Mouse (Mus musculus) kidney, embryonic 15.5 days (tissue): ENCODE data around the gene Adamts5. TPM values are rescaled to one million over a fixed set of nuclear protein-coding genes. Genes with fewer than 3 reads are reported as not detected.

Source experiments
- ATAC-seq: fragments of 200-750 bp; cut with Nextera tagmentation; replicated peaks from 2 replicates; pipeline ENCODE4 v1.8.0; 2017; ENCODE audit warnings: moderate TSS enrichment; ENCODE audit not compliant: low FRiP score
- H3K27ac ChIP-seq: fragments of 300-500 bp; sonication (generic); 2 replicates; pipeline ENCODE4 v1.5.1; 2015; ENCODE audit warnings: mild to moderate bottlenecking, inconsistent platforms
- H3K27me3 ChIP-seq: fragments of 300-500 bp; sonication (generic); 2 replicates; pipeline ENCODE4 v1.6.1; 2015; ENCODE audit warnings: inconsistent platforms
- H3K36me3 ChIP-seq: fragments of 300-500 bp; sonication (generic); 2 replicates; pipeline ENCODE4 v1.6.1; 2015; ENCODE audit warnings: inconsistent platforms
- H3K4me1 ChIP-seq: fragments of 300-500 bp; sonication (generic); 2 replicates; pipeline ENCODE4 v1.6.1; 2015; ENCODE audit warnings: inconsistent platforms
- H3K4me2 ChIP-seq: fragments of 300-500 bp; sonication (generic); 2 replicates; pipeline ENCODE4 v1.6.1; 2015; ENCODE audit warnings: moderate library complexity, mild to moderate bottlenecking, inconsistent platforms
- H3K4me3 ChIP-seq: fragments of 300-500 bp; sonication (generic); replicated peaks from 2 replicates; pipeline ENCODE4 v1.5.1; 2015; ENCODE audit warnings: mild to moderate bottlenecking, inconsistent platforms
- H3K9ac ChIP-seq: fragments of 300-500 bp; sonication (generic); 2 replicates; pipeline ENCODE4 v1.6.1; 2015; ENCODE audit warnings: mild to moderate bottlenecking, inconsistent platforms
- H3K9me3 ChIP-seq: fragments of 300-500 bp; sonication (generic); replicated peaks from 2 replicates; pipeline ENCODE4 v1.6.1; 2016; ENCODE audit warnings: inconsistent platforms
- WGBS: fragments of 180-500 bp; shearing (Covaris S2); methylation state at CpG from one replicate; pipeline ENCODE4 v1.1.7; 2015; ENCODE audit warnings: mixed read lengths; 5-methylcytosine and 5-hydroxymethylcytosine counted together
- polyA plus RNA-seq: library from polyadenylated mRNA; unstranded; fragments of >200 nt; fragmentation: Nextera tagmentation; extraction: Ambion mirVana; gene quantifications from 2 replicates; pipeline ENCODE4 v1.2.1, GENCODE M21; 2015

Adamts5 gene
- polyA plus RNA-seq: 5.2 and 5.3 TPM in 2 replicates

DNA sequence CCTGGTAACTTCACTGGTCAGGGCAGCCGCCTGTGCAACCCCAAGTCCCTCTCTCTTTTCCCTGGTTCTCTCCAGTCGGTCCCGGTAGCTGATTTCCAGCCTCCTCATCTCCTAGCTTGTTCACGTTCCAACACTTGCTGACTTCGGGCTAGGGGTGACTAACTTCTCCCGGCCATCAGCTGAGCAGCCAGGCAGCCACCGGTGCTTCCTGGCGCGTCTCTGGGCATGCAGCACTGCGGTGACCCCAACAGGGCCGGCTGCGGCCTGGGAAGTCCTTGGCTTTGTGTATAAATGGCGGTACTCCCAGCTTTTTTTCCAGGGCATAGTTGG is at the start of gene Adamts5:
TSS of gene Adamts5 (minus strand) at position 248 of the 330 bp plus-strand sequence.
- ATAC-seq: 0 out of 2 replicates have a peak, but pooled peaks have one; percentile 22
- WGBS: 5% methylated on average over 13 of the region's 13 CpGs
- H3K4me2 ChIP-seq: peak within 1 kb of the TSS; percentile 95
- peak within 1 kb of the TSS; percentile 61 for H3K9ac ChIP-seq
- H3K27me3 ChIP-seq: no peaks in the 10 kb centered on the region
- H3K9me3 ChIP-seq: no peaks in the 10 kb centered on the region
- H3K4me3 ChIP-seq: peak within 1 kb of the TSS; percentile 58
- H3K36me3 ChIP-seq: no peaks in the 10 kb centered on the region
- H3K4me1 ChIP-seq: peaks cover 20% of the 10 kb centered on the region
- H3K27ac ChIP-seq: peak within 1 kb of the TSS; percentile 85

DNA sequence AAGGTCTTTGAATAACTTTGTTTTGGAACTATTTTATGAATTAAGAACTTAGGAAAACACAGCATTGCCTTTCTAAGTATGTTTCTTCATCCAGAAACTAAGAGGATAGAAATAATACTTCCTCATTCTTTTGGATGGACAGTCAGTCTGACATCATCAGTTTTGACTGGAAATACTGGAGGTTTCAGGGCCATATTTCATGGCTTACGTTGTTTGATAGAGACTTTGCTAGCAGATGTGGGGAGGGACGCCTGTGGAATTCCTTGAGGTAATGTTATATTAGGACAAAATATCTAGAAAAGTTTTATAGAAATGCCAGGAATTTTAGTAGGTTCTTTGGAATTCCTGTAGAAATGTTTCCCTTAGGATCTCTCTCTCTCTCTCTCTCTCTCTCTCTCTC is 48.7 kb upstream of the Adamts5 start:
- Histone ChIP-seq H3K27ac (no peak overlapping the region), H3K9me3 (no peaks in the 10 kb centered on the region), H3K4me1 (no peaks in the 10 kb centered on the region), H3K4me3 (no peak overlapping the region), H3K27me3 (no peaks in the 10 kb centered on the region), H3K36me3 (no peaks in the 10 kb centered on the region), H3K9ac (no peak overlapping the region), H3K4me2 (no peak overlapping the region)
- WGBS: 59% methylated on average over 2 of the region's 2 CpGs
- ATAC-seq: no peak

DNA sequence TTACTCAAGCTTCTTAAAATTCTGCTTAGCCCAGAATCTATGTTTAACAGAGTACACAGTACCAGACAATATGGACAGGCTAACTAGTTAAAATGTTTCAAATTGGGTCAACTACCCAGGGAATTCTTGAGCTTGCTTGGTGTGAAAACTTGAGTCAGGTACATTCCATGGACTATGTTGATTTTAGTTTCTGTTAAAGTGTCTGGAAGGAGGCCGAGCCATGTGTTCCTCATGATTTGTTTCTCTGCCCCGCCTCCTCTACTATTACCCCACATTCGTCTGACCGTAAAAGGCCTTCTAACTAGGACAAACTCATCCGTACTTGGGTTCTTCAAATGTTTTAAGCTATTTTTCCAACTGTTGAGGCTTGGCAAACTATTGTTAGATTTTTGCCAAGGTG is 24.4 kb upstream of the Adamts5 start:
- 67% methylated on average over 5 of the region's 5 CpGs for WGBS
- no peak for ATAC-seq
- no peaks in the 10 kb centered on the region for H3K9me3 ChIP-seq
- H3K36me3 ChIP-seq: no peaks in the 10 kb centered on the region
- no peaks in the 10 kb centered on the region for H3K27me3 ChIP-seq
- H3K27ac ChIP-seq: no peak overlapping the region
- no peaks in the 10 kb centered on the region for H3K4me1 ChIP-seq
- no peak overlapping the region for H3K9ac ChIP-seq
- no peak overlapping the region for H3K4me3 ChIP-seq
- no peak overlapping the region for H3K4me2 ChIP-seq

DNA sequence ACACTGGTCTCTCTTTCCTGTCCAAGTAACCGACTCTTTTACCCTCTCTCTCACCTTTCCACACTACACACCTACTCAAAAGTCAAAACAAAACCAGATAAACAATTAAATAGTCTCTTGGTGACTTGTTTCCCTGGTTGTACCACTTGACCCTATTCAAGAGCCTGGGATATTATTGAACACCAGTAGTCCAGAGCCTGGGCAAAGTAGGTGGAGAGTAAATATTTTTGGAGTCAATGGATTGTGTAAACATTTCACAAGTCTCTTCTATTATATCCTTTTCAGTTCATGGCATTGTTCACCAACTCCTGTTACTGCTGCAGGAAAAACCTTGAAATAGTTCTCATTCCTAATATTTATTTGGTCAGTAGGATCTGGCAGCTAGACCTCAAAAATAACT is 20.8 kb upstream of the Adamts5 start:
- Histone ChIP-seq H3K27ac (no peak overlapping the region), H3K9ac (no peak overlapping the region), H3K36me3 (no peaks in the 10 kb centered on the region), H3K9me3 (no peaks in the 10 kb centered on the region), H3K4me3 (no peak overlapping the region), H3K27me3 (no peaks in the 10 kb centered on the region), H3K4me2 (no peak overlapping the region), H3K4me1 (no peaks in the 10 kb centered on the region)
- WGBS: 72% methylated on average over 1 of the region's 1 CpGs
- ATAC-seq: no peak

DNA sequence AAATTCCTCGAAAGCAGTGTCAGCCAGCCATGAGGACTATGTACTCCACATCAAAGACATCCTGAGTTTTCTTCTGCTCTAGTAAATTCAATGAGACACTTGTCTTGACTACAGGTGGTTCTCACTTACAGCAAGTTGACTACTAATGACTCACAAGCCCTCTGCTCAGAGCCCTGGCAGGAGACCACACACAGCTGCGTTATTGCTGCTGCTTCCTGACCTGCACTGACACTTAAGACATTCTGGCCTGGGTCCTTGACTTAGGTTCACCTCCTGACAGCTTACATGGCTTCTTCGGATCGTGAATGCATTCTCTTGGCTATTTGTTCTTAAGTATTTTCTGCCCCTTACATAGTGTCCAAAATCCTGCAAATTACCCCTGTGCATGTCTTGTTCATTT is 18.5 kb upstream of the Adamts5 start:
- Histone ChIP-seq H3K4me2 (no peak overlapping the region), H3K36me3 (no peaks in the 10 kb centered on the region), H3K9me3 (no peaks in the 10 kb centered on the region), H3K27me3 (no peaks in the 10 kb centered on the region), H3K27ac (no peak overlapping the region), H3K4me1 (no peaks in the 10 kb centered on the region), H3K9ac (no peak overlapping the region), H3K4me3 (no peak overlapping the region)
- WGBS: 35% methylated on average over 4 of the region's 4 CpGs
- peak; percentile 43 for ATAC-seq

DNA sequence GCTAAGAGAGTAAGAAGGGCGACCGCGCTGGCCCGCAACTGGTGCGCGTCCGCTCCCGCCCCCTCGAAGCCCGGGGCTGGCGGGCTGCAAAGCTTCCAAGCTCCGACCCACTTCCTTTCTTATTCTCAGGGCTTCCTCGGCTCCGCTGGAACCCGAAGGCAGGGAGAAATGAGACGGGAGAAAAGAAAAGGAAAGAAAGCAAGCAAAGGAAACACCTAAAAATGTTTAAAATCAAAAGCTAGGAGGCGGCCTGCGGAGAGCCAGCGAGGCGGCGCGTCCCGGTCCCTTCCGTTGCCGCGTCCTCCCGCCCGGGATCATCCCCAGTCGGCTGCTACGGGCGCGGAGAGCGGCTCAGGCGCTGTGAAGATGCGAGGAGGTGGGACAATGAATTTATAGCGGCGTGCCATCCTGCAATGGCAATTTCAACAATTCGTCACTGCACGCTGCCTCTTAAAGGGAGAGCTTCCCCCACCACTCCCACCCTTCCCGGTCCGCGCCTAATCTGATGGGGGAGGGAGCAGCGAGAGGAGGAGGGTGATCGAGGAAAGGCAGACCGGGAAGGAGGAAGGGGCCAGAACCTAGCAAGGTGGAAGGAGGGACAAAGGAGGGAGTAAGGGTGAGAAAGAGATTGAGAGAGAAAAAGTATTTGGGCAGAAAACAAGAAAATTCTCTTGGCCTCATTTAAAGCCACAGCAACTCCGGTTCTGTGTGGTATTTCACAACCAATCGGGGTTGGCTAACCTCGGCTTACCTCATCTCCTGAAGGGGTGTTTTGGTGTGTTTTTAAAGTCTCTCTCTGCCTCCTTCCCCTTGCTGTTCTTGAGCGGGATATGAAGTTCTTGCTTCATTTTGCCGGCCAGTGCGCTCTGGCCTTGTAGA is 687 bp downstream of the Adamts5 start:
- Histone ChIP-seq H3K9me3 (no peaks in the 10 kb centered on the region), H3K4me2 (peak overlapping the region; percentile 95), H3K27me3 (no peaks in the 10 kb centered on the region), H3K9ac (peak overlapping the region; percentile 61), H3K4me3 (peak overlapping the region; percentile 58), H3K4me1 (peaks cover 20% of the 10 kb centered on the region), H3K36me3 (no peaks in the 10 kb centered on the region), H3K27ac (peak overlapping the region; percentile 85)
- under 1% methylated on average over 51 of the region's 51 CpGs for WGBS
- peak; percentile 63 for ATAC-seq

DNA sequence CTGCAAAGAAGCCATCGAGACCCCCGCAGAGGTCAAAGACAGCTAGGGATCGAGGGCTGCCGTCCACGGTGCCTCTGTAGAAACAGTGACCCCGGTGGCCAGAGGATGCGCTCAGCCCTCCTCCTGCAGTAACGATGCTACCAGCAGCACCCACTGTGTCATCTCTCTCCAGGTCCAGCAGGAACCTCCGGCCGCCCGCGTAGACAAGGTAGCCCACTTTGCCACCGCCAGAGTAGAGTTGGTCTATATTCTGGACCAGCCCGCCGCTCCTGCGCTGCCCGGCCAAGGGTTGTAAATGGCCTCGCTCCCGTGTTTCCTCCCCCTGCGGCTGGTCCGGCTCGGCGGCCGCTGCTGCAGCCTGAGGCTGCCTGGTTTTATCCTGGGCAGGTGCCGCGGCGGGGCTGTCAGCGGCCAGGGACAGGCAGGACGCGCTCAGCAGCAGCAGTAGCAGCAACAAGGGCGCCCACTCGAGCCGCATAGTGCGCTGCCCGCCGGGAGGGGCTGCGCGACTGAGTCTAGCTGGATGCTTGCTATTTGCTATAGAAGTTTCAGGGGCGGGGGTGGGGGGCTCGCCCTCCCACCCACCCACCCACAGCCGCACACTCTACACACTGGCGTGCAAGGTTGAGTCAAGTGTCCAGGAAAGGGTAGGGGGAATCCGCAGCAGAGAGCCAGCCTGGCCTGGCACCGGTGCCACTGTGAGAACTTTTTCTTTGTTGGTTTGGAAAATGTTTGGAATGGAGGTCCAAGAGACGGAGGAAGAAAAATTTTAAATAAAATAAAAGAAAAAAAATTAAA is 1.6 kb downstream of the Adamts5 start:
- H3K9ac ChIP-seq: peak overlapping the region; percentile 61
- H3K36me3 ChIP-seq: no peaks in the 10 kb centered on the region
- under 1% methylated on average over 43 of the region's 45 CpGs for WGBS
- H3K9me3 ChIP-seq: no peaks in the 10 kb centered on the region
- H3K4me3 ChIP-seq: peak overlapping the region; percentile 58
- peak overlapping the region; percentile 85 for H3K27ac ChIP-seq
- peak; percentile 70 for ATAC-seq
- no peaks in the 10 kb centered on the region for H3K27me3 ChIP-seq
- peaks cover 20% of the 10 kb centered on the region for H3K4me1 ChIP-seq
- peak overlapping the region; percentile 95 for H3K4me2 ChIP-seq

DNA sequence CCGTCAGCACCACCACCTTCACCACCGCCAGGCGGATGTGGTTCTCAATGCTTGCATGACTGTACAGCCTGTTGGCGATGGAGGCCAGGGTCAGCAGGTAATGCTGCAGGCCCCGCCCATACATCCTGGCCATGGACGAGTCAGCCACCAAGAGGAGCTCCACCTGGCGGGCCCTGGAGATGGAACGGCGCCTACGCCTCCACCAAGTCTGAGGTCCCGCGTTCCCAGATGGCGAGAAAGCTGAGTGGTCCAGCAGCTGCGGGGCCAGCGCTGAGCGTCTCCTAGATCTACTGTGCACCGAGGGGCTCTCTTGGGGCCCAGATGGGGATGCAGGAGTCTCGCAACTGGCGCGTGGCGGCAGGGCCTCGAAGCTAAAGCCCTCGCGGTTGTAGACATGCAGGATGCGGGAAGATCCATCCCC is 2.3 kb downstream of the Adamts5 start:
- peak overlapping the region; percentile 61; the same call in 1 of the 2 replicates for H3K9ac ChIP-seq
- no peaks in the 10 kb centered on the region for H3K9me3 ChIP-seq
- peak overlapping the region; percentile 58 for H3K4me3 ChIP-seq
- H3K27me3 ChIP-seq: no peaks in the 10 kb centered on the region
- peaks cover 20% of the 10 kb centered on the region for H3K4me1 ChIP-seq
- peak overlapping the region; percentile 95 for H3K4me2 ChIP-seq
- no peak overlapping the region for H3K27ac ChIP-seq
- no peaks in the 10 kb centered on the region for H3K36me3 ChIP-seq
- WGBS: 21% methylated on average over 25 of the region's 25 CpGs
- ATAC-seq: peak; percentile 66

DNA sequence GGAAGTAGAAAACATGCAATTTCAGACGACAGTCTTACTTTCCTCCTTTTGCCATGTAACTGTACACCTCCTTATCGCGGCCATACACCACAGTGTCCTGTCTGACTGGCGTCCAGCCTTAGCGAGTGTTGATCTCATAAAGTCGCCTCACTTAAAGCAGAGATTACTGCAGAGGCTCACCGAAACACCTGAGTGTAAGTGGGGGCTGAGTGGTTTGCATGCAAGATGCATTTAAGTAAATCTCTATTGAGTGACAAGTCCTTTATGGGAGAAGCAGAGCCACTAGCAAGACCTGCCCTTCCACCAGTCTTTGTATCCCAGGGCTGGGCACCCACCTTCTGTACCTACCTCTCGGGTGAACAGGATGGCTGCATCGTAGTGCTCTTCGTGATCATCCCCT is 2.8 kb downstream of the Adamts5 start:
- H3K27ac ChIP-seq: no peak overlapping the region
- 68% methylated on average over 10 of the region's 10 CpGs for WGBS
- H3K4me2 ChIP-seq: peak overlapping the region; percentile 95
- peak overlapping the region; percentile 58 for H3K4me3 ChIP-seq
- ATAC-seq: no peak
- H3K27me3 ChIP-seq: no peaks in the 10 kb centered on the region
- peaks cover 20% of the 10 kb centered on the region for H3K4me1 ChIP-seq
- no peaks in the 10 kb centered on the region for H3K9me3 ChIP-seq
- H3K9ac ChIP-seq: no peak overlapping the region
- H3K36me3 ChIP-seq: no peaks in the 10 kb centered on the region

DNA sequence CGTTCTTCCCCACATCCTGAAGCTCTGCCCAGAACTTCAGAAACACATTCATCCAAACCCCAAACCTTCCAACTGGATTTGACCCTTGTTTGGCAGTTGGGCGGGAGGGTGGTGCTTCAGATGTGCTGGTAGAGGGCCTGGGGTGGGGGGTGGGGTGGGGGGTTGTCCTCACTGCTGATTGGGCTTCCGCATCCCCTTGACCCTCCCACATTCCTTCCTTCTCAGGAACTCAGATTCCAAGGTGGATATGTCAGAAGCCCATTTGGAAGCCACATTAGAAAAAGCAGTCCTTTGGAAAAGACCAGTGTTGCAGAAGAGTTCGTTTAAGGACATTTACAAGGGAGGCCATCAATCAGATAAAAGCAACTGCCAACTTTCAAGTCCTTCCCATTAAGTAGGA is 3.2 kb downstream of the Adamts5 start:
- Histone ChIP-seq H3K9ac (no peak overlapping the region), H3K36me3 (no peaks in the 10 kb centered on the region), H3K4me3 (peak overlapping the region; percentile 58), H3K27me3 (no peaks in the 10 kb centered on the region), H3K9me3 (no peaks in the 10 kb centered on the region), H3K4me1 (peaks cover 20% of the 10 kb centered on the region), H3K27ac (no peak overlapping the region), H3K4me2 (peak overlapping the region; percentile 95)
- WGBS: 42% methylated on average over 4 of the region's 4 CpGs
- no peak for ATAC-seq

DNA sequence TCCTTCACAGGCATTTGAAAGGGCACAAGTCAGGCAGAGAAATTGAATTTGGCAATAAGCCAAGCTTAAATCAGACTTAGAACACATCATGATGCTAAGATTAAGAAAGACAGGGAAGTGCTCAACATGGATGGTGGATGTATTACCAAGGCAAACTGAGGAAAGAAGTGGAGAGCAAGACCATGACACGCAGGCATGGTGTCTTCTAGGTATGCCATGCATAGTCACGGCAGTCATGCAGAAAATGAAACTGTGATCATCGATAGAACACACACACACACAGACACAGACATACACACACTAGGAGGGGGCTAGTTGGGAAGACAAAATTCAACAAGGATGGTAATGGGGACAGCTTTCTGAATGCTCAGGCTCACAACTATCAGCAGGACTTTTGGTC is 3.8 kb downstream of the Adamts5 start:
- no peaks in the 10 kb centered on the region for H3K27me3 ChIP-seq
- H3K4me3 ChIP-seq: peak overlapping the region; percentile 58
- H3K4me1 ChIP-seq: peaks cover 20% of the 10 kb centered on the region
- WGBS: 86% methylated on average over 3 of the region's 3 CpGs
- H3K27ac ChIP-seq: no peak overlapping the region
- H3K9me3 ChIP-seq: no peaks in the 10 kb centered on the region
- no peak overlapping the region for H3K9ac ChIP-seq
- H3K4me2 ChIP-seq: peak overlapping the region; percentile 95
- ATAC-seq: no peak
- no peaks in the 10 kb centered on the region for H3K36me3 ChIP-seq

DNA sequence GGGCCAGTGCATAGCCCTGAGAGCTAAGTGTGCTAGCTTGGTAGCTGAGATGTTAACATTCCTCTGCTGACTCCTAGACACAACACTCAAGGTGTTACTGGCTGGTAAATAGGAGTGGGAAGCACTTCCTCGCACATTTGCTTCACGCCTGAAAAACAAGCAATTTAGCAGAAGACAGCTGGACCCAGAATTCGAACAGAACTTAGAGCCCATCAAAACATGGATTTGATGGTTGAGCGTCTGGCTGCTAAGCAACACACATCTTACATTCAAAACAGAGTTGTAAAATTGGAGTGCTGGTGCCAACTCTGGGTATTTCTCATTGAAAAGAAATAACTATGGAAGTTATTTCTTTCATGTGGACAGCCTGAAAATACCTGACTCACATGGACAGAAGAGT is 5.7 kb downstream of the Adamts5 start:
- Histone ChIP-seq H3K9ac (no peak overlapping the region), H3K36me3 (no peaks in the 10 kb centered on the region), H3K4me3 (no peak overlapping the region), H3K27me3 (no peaks in the 10 kb centered on the region), H3K4me1 (peaks cover 12% of the 10 kb centered on the region), H3K9me3 (no peaks in the 10 kb centered on the region), H3K4me2 (no peak overlapping the region), H3K27ac (no peak overlapping the region)
- ATAC-seq: no peak
- 57% methylated on average over 4 of the region's 4 CpGs for WGBS
